ENCODE assay signal across 9 mouse cellular contexts in genomic region chr9:65844421-65845165, GRCm38 (mm10). TPM values are rescaled to one million over a fixed set of nuclear protein-coding genes. Genes with fewer than 3 reads are reported as not detected.
A peak's percentile ranks its signal among the peaks of the same experiment; 100 is the strongest.
DNase-seq lines count a peak whose midpoint lies in the region; ATAC-seq and TF ChIP-seq lines count a peak whose summit lies in the region.
"Had no signal": no experiment of that assay in that cellular context is flagged by ENCODE, and none has a peak within 500 bp of the region (broad histone marks: within the 10 kb centered on the region; RNA-seq: fewer than 3 reads in every experiment).

No protein-coding gene starts in this region.

- TF ChIP-seq POLR2A in thymus, adult 2 months (IDR thresholded peaks at IDR 0.05; ENCODE audit: control insufficient read depth, extremely low read depth, insufficient read depth, low read length, poor library complexity): no peak

- no peak for ATAC-seq in heart, embryonic 13.5 days (ENCODE audit: extremely low read depth, insufficient number of reproducible peaks, low FRiP score, low TSS enrichment)
- ATAC-seq in lung, embryonic 14.5 days (ENCODE audit: insufficient read depth): no peak

- H3K9ac ChIP-seq in heart, embryonic 13.5 days: no peak overlapping the region
- no peak overlapping the region for H3K9ac ChIP-seq in lung, embryonic 14.5 days
- H3K9ac ChIP-seq: embryonic facial prominence, embryonic 13.5 days had no signal

- peaks cover 37% of the 10 kb centered on the region for H3K36me3 ChIP-seq in heart, embryonic 13.5 days
- H3K36me3 ChIP-seq in heart, embryonic 10.5 days: peaks cover 30% of the 10 kb centered on the region; the same call in 1 of the 2 replicates
- H3K36me3 ChIP-seq in lung, embryonic 14.5 days (ENCODE audit: insufficient read depth): peaks cover 11% of the 10 kb centered on the region; the same call in 1 of the 2 replicates
- H3K36me3 ChIP-seq in thymus, adult 2 months (ENCODE audit: control insufficient read depth, insufficient read depth, low read length): no peaks in the 10 kb centered on the region; the same call in 1 of the 2 replicates

- WGBS in heart, embryonic 13.5 days: 77% methylated on average over 7 of the region's 7 CpGs
- WGBS in heart, embryonic 10.5 days: 84% methylated on average over 7 of the region's 7 CpGs
- WGBS in lung, embryonic 14.5 days: 71% methylated on average over 7 of the region's 7 CpGs
- 64% methylated on average over 7 of the region's 7 CpGs for WGBS in thymus, adult 2 months

- peak overlapping the region; percentile 43; the same call in 1 of the 2 replicates for H3K27ac ChIP-seq in heart, embryonic 13.5 days (replicated peaks)
- H3K27ac ChIP-seq in heart, embryonic 10.5 days: no peak overlapping the region
- H3K27ac ChIP-seq in lung, embryonic 14.5 days (ENCODE audit: low read depth): peak overlapping the region; percentile 33; the same call in 1 of the 2 replicates
- H3K27ac ChIP-seq in thymus, adult 2 months (ENCODE audit: control insufficient read depth, insufficient read depth, low read length): no peak overlapping the region
- H3K27ac ChIP-seq: embryonic facial prominence, embryonic 13.5 days had no signal

- H3K27me3 ChIP-seq in heart, embryonic 13.5 days (replicated peaks): no peaks in the 10 kb centered on the region
- H3K27me3 ChIP-seq in heart, embryonic 10.5 days (ENCODE audit: insufficient read depth, poor library complexity, severe bottlenecking): no peaks in the 10 kb centered on the region
- no peaks in the 10 kb centered on the region for H3K27me3 ChIP-seq in lung, embryonic 14.5 days (ENCODE audit: insufficient read depth, low read length)
- H3K27me3 ChIP-seq in thymus, adult 2 months (ENCODE audit: control insufficient read depth, insufficient read depth, low read length): no peaks in the 10 kb centered on the region
- H3K27me3 ChIP-seq: embryonic facial prominence, embryonic 13.5 days had no signal

- H3K4me2 ChIP-seq in heart, embryonic 13.5 days: no peak overlapping the region
- no peak overlapping the region for H3K4me2 ChIP-seq in lung, embryonic 14.5 days
- H3K4me2 ChIP-seq: embryonic facial prominence, embryonic 13.5 days had no signal

- DNase-seq in heart, embryonic 10.5 days (ENCODE audit: low spot score): no peak
- peak; percentile 56 for DNase-seq in testis, postnatal 10 days (ENCODE audit: low spot score)
- no peak for DNase-seq in testis, postnatal 14 days (ENCODE audit: low spot score)
- DNase-seq in lung, embryonic 14.5 days: peak; percentile 76
- DNase-seq in thymus, adult 2 months: no peak
- DNase-seq in left cerebral cortex, adult 8-10 months (ENCODE audit: low spot score in 2 of 2): no peak
- DNase-seq in urinary bladder, adult 18-20 months (ENCODE audit: low spot score in 2 of 2): no peak

- no peak for TF ChIP-seq CTCF in lung, embryonic 14.5 days (IDR thresholded peaks at IDR 0.05; ENCODE audit: low read depth)
- no peak for TF ChIP-seq CTCF in thymus, adult 2 months (IDR thresholded peaks at IDR 0.05; ENCODE audit: borderline replicate concordance, control insufficient read depth, extremely low read depth, insufficient read depth, low read length, poor library complexity)

- H3K9me3 ChIP-seq in heart, embryonic 13.5 days: no peaks in the 10 kb centered on the region
- no peaks in the 10 kb centered on the region for H3K9me3 ChIP-seq in heart, embryonic 10.5 days
- H3K9me3 ChIP-seq in lung, embryonic 14.5 days (ENCODE audit: low read depth, low read length): no peaks in the 10 kb centered on the region
- H3K9me3 ChIP-seq: embryonic facial prominence, embryonic 13.5 days had no signal

- no peak overlapping the region for H3K4me3 ChIP-seq in heart, embryonic 13.5 days
- no peak overlapping the region for H3K4me3 ChIP-seq in heart, embryonic 10.5 days
- no peak overlapping the region for H3K4me3 ChIP-seq in lung, embryonic 14.5 days (ENCODE audit: low read depth, low read length)
- H3K4me3 ChIP-seq in thymus, adult 2 months (ENCODE audit: control insufficient read depth, insufficient read depth, low read length): no peak overlapping the region
- H3K4me3 ChIP-seq: embryonic facial prominence, embryonic 13.5 days had no signal

- peaks cover 23% of the 10 kb centered on the region for H3K4me1 ChIP-seq in heart, embryonic 13.5 days
- H3K4me1 ChIP-seq in heart, embryonic 10.5 days: peaks cover 4% of the 10 kb centered on the region; the same call in 1 of the 2 replicates
- no peaks in the 10 kb centered on the region for H3K4me1 ChIP-seq in lung, embryonic 14.5 days (ENCODE audit: insufficient read depth)
- no peaks in the 10 kb centered on the region for H3K4me1 ChIP-seq in thymus, adult 2 months (replicated peaks; ENCODE audit: control insufficient read depth, insufficient read depth, low read length)

RNA-seq across cellular contexts. Expression of gene Zfp609, which starts 17.2 kb away (rescaled TPM):
- polyA plus RNA-seq in heart, embryonic 13.5 days (2015; fragmentation: Nextera tagmentation; extraction: Ambion mirVana): 4.9 and 5.9 TPM in 2 replicates
- polyA plus RNA-seq in heart, embryonic 10.5 days (2016; fragmentation: Nextera tagmentation; extraction: Ambion mirVana): 5.8 and 7.7 TPM in 2 replicates
- polyA plus RNA-seq in lung, embryonic 14.5 days (2014; fragmentation: Nextera tagmentation; extraction: Ambion mirVana): 7.4 and 7.6 TPM in 2 replicates
- polyA plus RNA-seq in thymus, adult 2 months (2012; rRNA removed): 8.0 and 10.8 TPM in 2 replicates
- 10 to 100 TPM; 47.1 to 51.9 (median 49.0) TPM for total RNA-seq in left cerebral cortex, adult 8-10 months (2022)

RNA-seq across cellular contexts. Expression of gene Pclaf, which starts 45.4 kb away (rescaled TPM):
- polyA plus RNA-seq in heart, embryonic 13.5 days (2015; fragmentation: Nextera tagmentation; extraction: Ambion mirVana): 99.5 and 114 TPM in 2 replicates
- polyA plus RNA-seq in heart, embryonic 10.5 days (2016; fragmentation: Nextera tagmentation; extraction: Ambion mirVana): 131 and 183 TPM in 2 replicates
- polyA plus RNA-seq in lung, embryonic 14.5 days (2014; fragmentation: Nextera tagmentation; extraction: Ambion mirVana): 259 and 263 TPM in 2 replicates
- polyA plus RNA-seq in thymus, adult 2 months (2012; rRNA removed): 51.8 and 73.5 TPM in 2 replicates
- under 1 TPM in 3 of 4 experiments, not detected in 1; 0.23 to 0.44 (median 0.25) TPM for total RNA-seq in left cerebral cortex, adult 8-10 months (2022)

Comparison
In these comparisons a context has a peak if more than half of its experiments do, and no peak if none do; other contexts are left out.
1. H3K27ac ChIP-seq: peak in heart, embryonic 13.5 days (single experiment) and lung, embryonic 14.5 days (single experiment); none in heart, embryonic 10.5 days (single experiment) and thymus, adult 2 months (single experiment).
2. DNase-seq: peak in testis, postnatal 10 days (single experiment) and lung, embryonic 14.5 days (single experiment); none in heart, embryonic 10.5 days (single experiment), testis, postnatal 14 days (single experiment), thymus, adult 2 months (single experiment), left cerebral cortex, adult 8-10 months (0 of 2) and urinary bladder, adult 18-20 months (0 of 2).